Mouse (Mus musculus) stomach, embryonic 16.5 days (tissue): ENCODE results near the gene Dnajb12. TPM values are rescaled to one million over a fixed set of nuclear protein-coding genes. Genes with fewer than 3 reads are reported as not detected.

Experiments
- ATAC-seq: fragments of 200-750 bp; cut with Nextera tagmentation; 2 replicates; pipeline ENCODE4 v1.8.0; 2017; ENCODE audit warnings: moderate number of reproducible peaks, moderate TSS enrichment; ENCODE audit not compliant: insufficient read depth, low FRiP score
- H3K27ac ChIP-seq: fragments of 300-500 bp; sonication (generic); 2 replicates; pipeline ENCODE4 v1.5.1; 2014; ENCODE audit warnings: low read length
- H3K27me3 ChIP-seq: fragments of 300-500 bp; sonication (generic); 2 replicates; pipeline ENCODE4 v1.6.1; 2014; ENCODE audit warnings: low read length, control low read depth, mixed read lengths; ENCODE audit not compliant: control insufficient read depth, insufficient read depth
- H3K36me3 ChIP-seq: fragments of 300-500 bp; sonication (generic); 2 replicates; pipeline ENCODE4 v1.6.1; 2014; ENCODE audit warnings: low read length; ENCODE audit not compliant: control insufficient read depth, insufficient read depth
- H3K4me1 ChIP-seq: fragments of 300-500 bp; sonication (generic); 2 replicates; pipeline ENCODE4 v1.6.1; 2014; ENCODE audit warnings: low read length, control low read depth, mixed read lengths; ENCODE audit not compliant: control insufficient read depth, insufficient read depth
- H3K4me2 ChIP-seq: fragments of 300-500 bp; sonication (generic); 2 replicates; pipeline ENCODE4 v1.6.1; 2014; ENCODE audit warnings: low read depth, low read length, mixed read lengths
- H3K4me3 ChIP-seq: fragments of 300-500 bp; sonication (generic); replicated peaks from 2 replicates; pipeline ENCODE4 v1.5.1; 2014; ENCODE audit warnings: mild to moderate bottlenecking, low read length
- H3K9ac ChIP-seq: fragments of 300-500 bp; sonication (generic); 2 replicates; pipeline ENCODE4 v1.6.1; 2014; ENCODE audit warnings: low read length
- H3K9me3 ChIP-seq: fragments of 300-500 bp; sonication (generic); replicated peaks from 2 replicates; pipeline ENCODE4 v1.6.1; 2016; ENCODE audit warnings: low read length, control low read depth; ENCODE audit not compliant: control insufficient read depth
- WGBS: fragments of 180-500 bp; shearing (Covaris S2); extraction: QIAGEN DNeasy Blood & Tissue Kit; methylation state at CpG from one replicate; pipeline ENCODE4 v1.1.7; 2014; 5-methylcytosine and 5-hydroxymethylcytosine counted together
- polyA plus RNA-seq: library from polyadenylated mRNA; unstranded; fragments of >200 nt; fragmentation: Nextera tagmentation; extraction: Ambion mirVana; gene quantifications from 2 replicates; pipeline ENCODE4 v1.2.1, GENCODE M21; 2015

Gene Dnajb12
- polyA plus RNA-seq = 20.4 and 26.1 TPM in 2 replicates

DNA sequence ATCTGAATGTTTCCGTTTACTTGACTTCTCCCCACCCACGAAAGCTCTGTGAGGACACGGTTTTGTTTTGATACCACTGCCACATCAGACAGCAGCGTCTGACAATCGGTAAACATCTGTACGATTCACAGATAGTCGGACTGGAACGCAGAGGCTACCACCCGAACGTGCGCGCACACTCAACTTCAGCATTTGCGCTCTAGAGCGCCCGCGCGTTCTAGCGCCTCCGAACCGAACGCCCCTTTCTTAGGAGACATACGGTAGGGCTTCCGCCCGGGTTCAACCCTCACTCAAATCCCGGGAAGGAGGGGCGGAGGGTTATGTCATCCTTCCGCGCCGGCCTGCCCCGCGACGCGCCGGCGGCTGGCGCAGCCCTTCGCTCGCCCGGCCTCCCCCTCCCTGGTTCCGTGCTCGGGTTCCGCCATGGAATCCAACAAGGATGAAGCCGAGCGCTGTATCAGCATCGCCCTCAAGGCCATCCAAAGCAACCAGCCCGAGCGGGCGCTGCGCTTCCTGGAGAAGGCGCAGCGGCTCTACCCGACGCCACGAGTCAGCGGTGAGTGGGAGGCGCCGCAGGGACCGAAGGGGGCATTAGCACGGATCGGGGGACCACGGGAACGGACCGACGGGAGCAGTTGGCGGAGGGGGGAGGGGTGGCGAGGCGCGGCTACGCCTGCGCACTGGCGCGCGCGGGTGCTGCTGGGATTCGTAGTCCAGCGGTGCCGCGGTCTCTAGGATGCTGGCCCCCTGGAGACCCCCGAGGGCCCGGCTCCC is at the start of gene Dnajb12:
TSS of gene Dnajb12 (plus strand) at position 302 of the 774 bp plus-strand sequence.
- under 1% methylated on average over 79 of the region's 80 CpGs for WGBS
- Histone ChIP-seq H3K36me3 (no peaks in the 10 kb centered on the region), H3K4me1 (peaks cover 15% of the 10 kb centered on the region), H3K9ac (peak within 1 kb of the TSS; percentile 95), H3K4me3 (peak within 1 kb of the TSS; percentile 85), H3K9me3 (no peaks in the 10 kb centered on the region), H3K27me3 (no peaks in the 10 kb centered on the region), H3K27ac (peak within 1 kb of the TSS; percentile 100), H3K4me2 (peak within 1 kb of the TSS; percentile 98)
- peak; percentile 91 for ATAC-seq

DNA sequence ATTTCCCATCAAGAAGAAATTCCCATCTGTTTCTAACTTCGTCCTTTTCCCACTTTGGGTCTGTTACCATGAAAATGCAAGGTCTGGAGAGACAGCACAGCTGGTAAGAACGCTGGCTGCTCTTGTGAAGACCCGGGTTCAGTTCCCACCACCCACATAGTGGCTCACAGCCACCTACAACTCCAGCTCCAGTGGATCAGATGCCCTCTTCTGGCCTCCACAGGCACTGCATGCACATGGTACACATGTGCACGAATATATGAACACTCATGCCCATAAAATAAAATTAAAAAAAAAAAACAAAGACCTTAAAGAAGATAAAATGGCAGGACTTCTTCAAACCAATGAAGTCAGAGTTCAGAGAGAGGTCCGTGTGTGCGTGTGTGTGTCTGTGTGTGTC is 49.5 kb upstream of the Dnajb12 start:
- Histone ChIP-seq H3K36me3 (peaks cover 25% of the 10 kb centered on the region), H3K9me3 (no peaks in the 10 kb centered on the region), H3K4me3 (no peak overlapping the region), H3K9ac (no peak overlapping the region), H3K27me3 (no peaks in the 10 kb centered on the region), H3K27ac (no peak overlapping the region), H3K4me2 (no peak overlapping the region), H3K4me1 (no peaks in the 10 kb centered on the region)
- WGBS = 97% methylated on average over 6 of the region's 6 CpGs
- no peak for ATAC-seq

DNA sequence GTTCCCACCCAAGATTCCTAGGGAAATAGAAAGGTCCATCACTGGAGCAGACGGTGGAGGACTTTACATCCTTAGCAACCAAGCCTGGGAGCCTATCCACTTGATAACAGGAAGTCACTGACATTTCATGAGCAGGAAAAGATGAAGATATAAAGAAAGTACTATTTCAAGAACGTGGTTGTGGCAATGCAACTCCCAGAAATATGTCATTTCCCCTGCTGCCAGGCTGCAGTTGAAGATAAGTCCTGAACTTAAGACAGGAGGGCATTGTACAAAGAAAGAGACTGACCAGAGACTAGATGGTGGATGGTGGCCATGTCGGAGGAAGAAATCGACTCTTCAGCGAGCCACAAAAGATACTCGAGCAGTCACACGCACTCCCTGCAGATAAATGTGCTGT is 47.4 kb upstream of the Dnajb12 start:
- ATAC-seq = no peak
- no peaks in the 10 kb centered on the region for H3K9me3 ChIP-seq
- no peak overlapping the region for H3K4me2 ChIP-seq
- no peaks in the 10 kb centered on the region for H3K4me1 ChIP-seq
- H3K9ac ChIP-seq = no peak overlapping the region
- H3K27me3 ChIP-seq = no peaks in the 10 kb centered on the region
- H3K27ac ChIP-seq = no peak overlapping the region
- WGBS = 65% methylated on average over 7 of the region's 7 CpGs
- H3K36me3 ChIP-seq = peaks cover 25% of the 10 kb centered on the region
- H3K4me3 ChIP-seq = no peak overlapping the region

DNA sequence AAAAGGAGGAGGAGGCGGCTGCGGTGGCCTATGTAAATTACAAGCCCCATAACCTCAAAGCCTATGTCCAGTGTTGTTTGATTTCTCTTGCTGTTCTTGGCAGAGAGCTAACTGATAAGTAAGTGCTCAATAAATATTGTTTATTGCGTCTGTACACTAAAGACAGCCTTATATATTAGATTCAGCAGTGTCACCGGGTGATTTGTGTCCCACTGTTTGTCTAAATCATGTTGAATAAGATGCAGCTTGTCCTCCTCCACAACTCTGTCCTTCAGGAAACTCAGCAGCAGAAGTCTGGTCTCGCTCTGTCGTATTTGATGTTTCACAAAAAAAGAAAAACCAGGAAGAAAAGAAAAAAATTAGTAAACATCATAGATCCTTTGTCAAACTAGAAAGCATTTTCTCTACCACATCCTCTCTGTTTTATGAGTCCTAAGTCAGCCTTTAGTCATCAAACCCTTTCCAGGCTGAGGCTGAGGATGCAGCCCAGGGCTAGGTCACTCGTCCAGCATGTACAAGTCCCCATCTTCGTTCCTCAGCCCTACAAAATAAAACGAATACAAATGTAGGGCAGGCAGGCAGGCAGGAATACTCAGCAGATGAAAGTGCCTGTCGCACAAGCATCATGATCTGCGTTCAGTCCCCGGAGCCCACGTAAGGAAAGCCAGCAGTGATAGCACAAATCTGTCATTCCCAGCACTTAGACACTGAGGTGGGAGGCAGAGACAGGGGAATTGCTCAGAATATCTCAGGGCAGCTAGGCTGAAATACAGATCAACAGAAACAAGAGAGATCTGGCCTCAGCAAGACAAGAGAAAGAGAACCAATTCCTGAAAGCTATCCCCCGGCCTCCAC is 43.8 kb upstream of the Dnajb12 start:
- no peak for ATAC-seq
- WGBS = 75% methylated on average over 14 of the region's 14 CpGs
- peaks cover 9% of the 10 kb centered on the region for H3K36me3 ChIP-seq
- H3K9me3 ChIP-seq = no peaks in the 10 kb centered on the region
- H3K27ac ChIP-seq = no peak overlapping the region
- no peaks in the 10 kb centered on the region for H3K27me3 ChIP-seq
- no peak overlapping the region for H3K4me3 ChIP-seq
- H3K9ac ChIP-seq = no peak overlapping the region
- 0 out of 2 replicates have a peak, but pooled peaks cover 2% of the 10 kb centered on the region for H3K4me1 ChIP-seq
- H3K4me2 ChIP-seq = no peak overlapping the region

DNA sequence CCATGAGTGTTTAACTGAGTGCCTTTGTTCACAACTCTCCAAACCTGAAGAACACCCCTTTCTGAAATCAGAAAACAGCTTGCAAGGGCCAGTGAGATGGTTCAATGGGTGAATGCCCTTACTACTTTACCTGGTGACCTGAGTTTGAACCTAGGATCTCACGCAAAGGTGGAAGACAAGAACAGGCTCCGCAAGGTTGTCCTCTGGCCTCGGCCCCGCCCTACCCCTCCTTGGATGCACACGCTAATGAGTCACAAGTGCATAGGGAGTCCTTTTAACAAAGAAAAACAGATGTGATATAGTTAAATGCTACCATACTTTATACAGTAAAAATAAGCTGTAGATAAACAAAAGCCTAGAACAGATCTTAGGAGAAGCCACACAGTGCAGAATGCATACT is 41.9 kb upstream of the Dnajb12 start:
- whole genome bisulfite sequencing = 76% methylated on average over 5 of the region's 5 CpGs
- no peak for ATAC-seq
- H3K27ac ChIP-seq = peak overlapping the region; percentile 64; the same call in 1 of the 2 replicates
- H3K9me3 ChIP-seq = no peaks in the 10 kb centered on the region
- no peak overlapping the region for H3K4me3 ChIP-seq
- H3K4me2 ChIP-seq = no peak overlapping the region
- no peaks in the 10 kb centered on the region for H3K27me3 ChIP-seq
- H3K9ac ChIP-seq = no peak overlapping the region
- 0 out of 2 replicates have a peak, but pooled peaks cover 2% of the 10 kb centered on the region for H3K4me1 ChIP-seq
- H3K36me3 ChIP-seq = peaks cover 5% of the 10 kb centered on the region; the same call in 1 of the 2 replicates

DNA sequence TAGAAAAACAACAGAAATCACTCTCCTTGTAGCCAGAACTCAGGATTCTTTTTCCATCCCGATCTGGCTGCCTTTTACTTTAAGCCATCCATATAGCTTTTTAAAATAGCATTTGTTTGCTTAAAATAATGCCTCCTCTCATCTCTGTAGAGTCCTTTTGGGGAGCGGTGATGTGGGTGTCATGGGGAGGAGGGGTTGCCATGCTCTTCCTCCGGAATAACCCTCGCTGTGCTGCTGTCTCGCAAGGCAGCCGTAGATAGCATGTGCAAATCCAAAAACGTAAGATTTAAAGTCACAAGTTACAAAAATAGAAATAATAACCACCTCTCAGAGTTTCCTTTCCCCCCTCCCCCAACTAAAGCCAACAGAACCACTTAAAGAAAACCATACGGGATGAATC is 37.9 kb upstream of the Dnajb12 start:
- Histone ChIP-seq H3K4me2 (no peak overlapping the region), H3K9ac (no peak overlapping the region), H3K27ac (no peak overlapping the region), H3K9me3 (no peaks in the 10 kb centered on the region), H3K27me3 (no peaks in the 10 kb centered on the region), H3K4me3 (no peak overlapping the region), H3K4me1 (0 out of 2 replicates have a peak, but pooled peaks cover 2% of the 10 kb centered on the region), H3K36me3 (no peaks in the 10 kb centered on the region)
- no peak for ATAC-seq
- WGBS = 90% methylated on average over 8 of the region's 8 CpGs

DNA sequence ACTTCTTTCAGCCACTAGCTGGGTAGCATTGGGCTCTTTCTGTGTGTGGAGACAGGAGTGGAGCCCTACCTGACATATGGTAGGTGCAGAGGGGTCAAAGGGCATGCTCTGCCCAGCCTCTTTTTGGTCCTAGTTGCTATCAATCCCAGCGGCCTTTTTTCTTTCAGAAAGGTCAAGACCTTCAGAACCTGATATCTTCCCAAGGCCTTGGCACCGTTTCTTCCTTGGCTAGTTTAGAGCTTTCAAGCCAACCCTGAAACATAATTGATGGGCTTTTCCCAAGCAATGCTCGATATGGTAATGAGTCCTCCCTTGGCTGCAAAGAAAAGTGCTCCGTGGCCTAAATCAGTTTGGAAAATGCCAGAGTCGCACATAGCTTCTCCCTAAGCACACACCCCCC is 36.2 kb upstream of the Dnajb12 start:
- Histone ChIP-seq H3K36me3 (no peaks in the 10 kb centered on the region), H3K9ac (no peak overlapping the region), H3K4me1 (no peaks in the 10 kb centered on the region), H3K27ac (no peak overlapping the region), H3K4me2 (no peak overlapping the region), H3K4me3 (no peak overlapping the region), H3K9me3 (no peaks in the 10 kb centered on the region), H3K27me3 (no peaks in the 10 kb centered on the region)
- no peak for ATAC-seq
- WGBS = 32% methylated on average over 5 of the region's 5 CpGs

DNA sequence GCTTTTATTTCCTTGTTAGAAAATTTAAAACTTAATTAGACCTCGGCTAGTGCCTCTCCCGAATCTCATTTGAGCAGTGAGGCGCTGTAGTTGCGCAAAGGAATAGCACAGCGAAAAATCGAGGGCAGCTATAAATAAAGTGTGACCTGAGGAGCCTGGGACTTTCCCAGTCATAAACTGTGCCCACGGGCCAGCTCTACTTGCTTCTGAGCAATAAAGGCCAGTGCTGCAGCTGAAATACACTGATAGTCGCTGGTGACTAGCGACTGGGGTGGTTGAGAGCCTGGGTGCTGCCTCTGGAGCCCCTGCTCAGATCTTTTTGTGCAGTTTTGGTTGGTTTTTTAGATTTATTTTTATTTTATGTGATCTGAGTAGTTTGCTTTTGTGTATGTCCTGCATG is 34.7 kb upstream of the Dnajb12 start:
- H3K4me3 ChIP-seq = no peak overlapping the region
- WGBS = 76% methylated on average over 9 of the region's 9 CpGs
- H3K36me3 ChIP-seq = no peaks in the 10 kb centered on the region
- no peaks in the 10 kb centered on the region for H3K4me1 ChIP-seq
- no peak overlapping the region for H3K4me2 ChIP-seq
- no peaks in the 10 kb centered on the region for H3K27me3 ChIP-seq
- no peak overlapping the region for H3K9ac ChIP-seq
- H3K9me3 ChIP-seq = no peaks in the 10 kb centered on the region
- no peak overlapping the region for H3K27ac ChIP-seq
- no peak for ATAC-seq

DNA sequence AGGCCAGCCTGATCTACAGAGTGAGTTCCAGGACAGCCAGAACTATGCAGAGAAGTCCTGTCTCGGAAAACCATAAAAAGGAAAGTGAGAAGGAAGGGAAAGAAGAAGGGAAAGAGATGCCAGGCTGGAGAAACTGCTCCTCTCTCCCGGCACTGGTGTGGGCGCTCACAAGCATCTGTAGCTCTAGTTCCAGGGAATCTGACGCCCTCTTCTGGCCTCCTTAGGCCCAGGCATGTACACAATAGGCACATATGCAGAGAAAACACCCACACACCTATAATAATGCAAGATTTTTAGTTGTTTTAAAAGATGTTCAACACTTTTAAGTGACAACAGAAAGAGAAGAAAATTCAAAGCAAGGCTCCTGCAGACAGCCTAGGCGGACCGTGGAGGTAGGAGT is 32.9 kb upstream of the Dnajb12 start:
- no peaks in the 10 kb centered on the region for H3K27me3 ChIP-seq
- H3K9ac ChIP-seq = no peak overlapping the region
- WGBS = 81% methylated on average over 6 of the region's 6 CpGs
- no peaks in the 10 kb centered on the region for H3K4me1 ChIP-seq
- H3K4me3 ChIP-seq = no peak overlapping the region
- no peak for ATAC-seq
- no peaks in the 10 kb centered on the region for H3K9me3 ChIP-seq
- no peak overlapping the region for H3K4me2 ChIP-seq
- no peak overlapping the region for H3K27ac ChIP-seq
- H3K36me3 ChIP-seq = no peaks in the 10 kb centered on the region
